Mouse (Mus musculus) regulatory T cell (primary cell): ENCODE results near the gene Ispd.

Experiments
- in situ Hi-C: fragments of 300-600 bp; cut with MboI, MseI; formaldehyde crosslinking; loops from one replicate; pipeline ENCODE4 v1.15.1; 2025; ENCODE audit warnings: high pct_unique_total_duplicates

Gene Ispd

GRCm38 (mm10) chr12:36468325-36469044 is 87.2 kb downstream of the Ispd start:
- in situ Hi-C loops = loop anchor here (10.0 kb wide), 1 partner anchor 244 kb away; no protein-coding TSS in a partner anchor

DNA sequence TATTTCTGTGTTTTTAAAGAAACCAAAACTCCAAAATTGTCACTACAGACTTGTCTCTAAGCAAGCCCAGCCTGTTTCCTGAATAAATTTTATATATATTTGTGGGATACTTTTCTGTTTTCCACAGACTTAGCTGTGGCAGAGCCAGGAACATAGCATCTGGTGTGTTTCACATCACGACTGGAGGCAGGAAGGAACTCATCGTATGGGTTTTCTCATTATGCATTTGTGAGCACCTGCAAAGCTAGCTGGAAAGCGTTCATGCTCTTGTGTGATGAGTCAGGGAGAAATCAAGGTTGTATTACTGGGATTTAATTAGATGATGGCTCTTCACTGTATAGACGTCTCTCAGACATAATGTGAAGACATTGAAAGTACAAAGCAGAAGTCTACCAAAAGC is 90.2 kb downstream of the Ispd start:
- in situ Hi-C loops = no loop called here

DNA sequence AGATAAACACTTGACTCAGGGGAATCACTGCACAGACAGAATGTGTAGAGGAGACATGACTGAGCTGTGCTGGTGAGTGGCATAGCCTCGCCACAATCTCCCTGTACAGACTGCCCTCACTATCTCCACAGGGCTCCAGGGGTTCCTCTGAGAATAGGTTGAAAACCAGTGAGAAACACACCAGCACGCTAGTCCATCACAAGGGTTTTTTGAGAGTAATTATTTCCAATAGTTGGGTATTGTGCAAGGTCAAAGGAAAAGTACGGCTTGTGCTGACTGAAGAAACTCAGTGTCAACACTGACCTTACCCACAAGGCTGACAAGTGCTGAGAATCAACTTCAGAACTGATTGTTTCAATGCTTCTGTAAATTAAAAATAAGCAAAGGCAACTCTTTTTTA is 92.9 kb downstream of the Ispd start:
- in situ Hi-C loops = no loop called here

DNA sequence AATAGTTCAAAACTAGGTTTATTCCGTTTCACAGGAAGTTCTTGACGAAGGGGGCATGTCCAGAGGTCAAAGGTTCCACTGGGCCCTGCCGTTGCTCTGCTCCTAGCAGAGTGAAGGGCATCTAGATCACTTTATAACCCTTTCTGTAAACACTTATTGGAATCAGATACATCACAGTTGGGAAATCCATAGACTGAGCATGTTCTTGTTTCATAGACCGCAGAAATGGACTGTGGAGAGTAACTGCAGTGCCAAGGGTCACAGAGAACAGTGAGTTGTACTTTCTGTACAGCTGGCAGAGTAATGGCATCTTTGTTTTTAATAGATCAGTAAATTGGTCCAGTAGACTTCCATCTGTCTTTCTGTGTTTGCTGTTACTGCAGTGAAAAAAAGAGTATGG is 94.0 kb downstream of the Ispd start:
- in situ Hi-C loops = no loop called here

DNA sequence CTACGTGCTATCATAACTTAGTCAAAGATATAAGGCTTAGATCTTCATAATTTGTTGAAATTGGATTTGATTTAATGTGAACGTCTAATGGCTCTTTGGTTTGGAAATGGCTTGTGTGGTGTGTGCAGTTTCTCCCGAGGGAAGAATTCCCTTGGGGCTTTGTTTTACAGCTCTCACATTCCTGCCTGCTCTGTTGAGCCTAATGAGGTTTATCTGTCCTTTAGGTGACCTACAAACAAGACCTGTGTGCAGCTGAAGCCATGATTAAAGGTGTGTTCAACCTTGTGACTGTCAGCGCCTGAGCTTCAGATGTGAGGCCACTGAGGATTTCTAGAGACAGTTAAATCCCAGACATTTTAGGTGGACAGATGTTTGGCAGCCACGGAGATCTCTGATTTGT is 95.2 kb downstream of the Ispd start:
- in situ Hi-C loops = no loop called here

DNA sequence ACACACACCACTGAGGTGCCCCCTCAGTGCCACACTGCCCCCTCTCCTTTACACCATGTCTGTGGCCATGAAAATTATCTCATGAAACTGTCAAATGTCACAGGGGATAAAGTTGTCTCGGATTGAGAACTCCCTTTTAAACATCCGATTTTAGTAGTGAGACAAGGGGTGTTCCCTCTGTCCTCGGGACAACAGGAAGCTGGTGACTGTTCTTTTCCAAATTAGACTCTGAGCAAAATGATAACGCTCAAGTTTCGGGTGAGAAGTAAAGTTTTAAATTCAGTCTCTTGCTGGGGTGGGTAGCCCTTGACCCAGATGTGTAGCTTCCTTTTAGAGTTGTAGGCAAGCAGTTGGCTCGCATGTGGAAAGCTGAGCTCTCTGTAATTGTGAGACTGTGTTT is 96.3 kb downstream of the Ispd start:
- in situ Hi-C loops = no loop called here

DNA sequence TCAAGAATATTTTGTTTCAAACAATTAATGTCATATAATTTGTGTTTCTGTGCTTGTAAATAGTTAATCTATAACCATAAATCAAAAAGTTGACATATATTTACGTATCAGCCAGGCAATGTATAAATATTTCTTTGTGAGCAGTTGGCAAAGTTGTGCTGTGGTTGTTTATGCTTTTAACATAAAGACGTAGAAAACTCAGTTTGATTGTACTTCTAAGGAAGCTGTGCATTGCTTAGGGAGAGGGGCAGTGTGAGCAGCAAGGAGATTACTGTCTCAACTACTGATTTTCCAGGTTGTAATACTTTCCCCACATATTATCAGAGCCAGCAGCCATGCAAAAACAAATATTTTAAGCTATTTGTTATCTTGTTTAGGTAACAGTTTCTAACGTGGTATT is 96.7 kb downstream of the Ispd start:
- in situ Hi-C loops = no loop called here

DNA sequence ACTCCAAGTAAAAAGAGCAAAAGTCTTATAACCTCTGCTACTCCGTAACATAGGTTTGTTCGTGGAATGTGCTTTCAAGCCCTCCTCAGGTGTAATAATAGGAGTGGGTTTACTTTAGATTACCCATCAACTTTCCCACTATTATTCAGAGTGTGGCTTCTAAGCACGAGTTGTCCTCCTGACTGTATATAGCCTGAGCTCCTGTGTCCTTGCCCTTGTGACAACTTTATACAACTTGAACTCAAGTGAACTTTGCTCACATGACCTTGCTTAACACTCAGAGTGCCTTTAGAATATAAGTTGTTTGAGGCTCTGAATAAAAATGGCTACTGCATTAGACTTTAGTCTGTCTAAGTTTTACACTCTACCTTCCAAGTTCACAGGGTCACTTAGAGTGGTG is 100.5 kb downstream of the Ispd start:
- in situ Hi-C loops = no loop called here

DNA sequence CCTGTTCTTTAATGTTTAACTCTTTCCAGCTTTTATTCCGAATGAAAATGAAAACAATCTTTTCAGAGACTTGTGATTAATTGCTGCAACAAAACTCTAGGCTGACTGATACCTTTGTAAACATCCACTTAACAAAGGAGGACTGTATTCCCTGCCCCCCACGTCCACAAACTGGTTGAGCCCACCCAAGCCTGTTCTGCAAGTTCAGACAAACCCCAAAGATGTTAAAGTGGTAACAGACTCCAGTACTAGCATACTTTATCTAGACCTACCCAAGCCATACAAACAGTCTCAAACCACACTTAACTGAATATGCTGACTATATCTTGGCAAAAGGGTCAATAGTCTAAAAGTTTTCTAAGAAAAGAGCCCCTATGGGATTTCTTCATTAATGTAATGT is 102.1 kb downstream of the Ispd start:
- in situ Hi-C loops = no loop called here

DNA sequence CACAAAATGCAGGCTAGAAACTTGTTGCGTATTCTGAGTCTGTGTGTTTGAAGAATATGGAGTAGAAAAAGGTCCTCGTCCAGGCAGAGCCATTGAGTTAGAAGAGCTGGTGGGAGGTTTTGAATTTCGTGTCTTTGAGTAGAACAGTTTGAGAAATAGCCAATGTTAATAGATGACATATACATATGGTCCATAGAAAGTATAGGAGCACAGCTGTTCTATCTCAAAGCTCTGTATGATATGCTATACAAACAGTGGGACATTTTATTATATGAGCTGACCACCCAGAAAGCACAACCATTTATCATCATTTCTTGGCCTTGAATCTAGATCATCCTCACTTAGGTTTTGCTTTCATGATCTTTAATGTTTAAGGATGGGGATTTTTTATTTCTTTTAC is 116.3 kb downstream of the Ispd start:
- in situ Hi-C loops = loop anchor here (10.0 kb wide), 1 partner anchor 1033 kb away; no protein-coding TSS in a partner anchor

DNA sequence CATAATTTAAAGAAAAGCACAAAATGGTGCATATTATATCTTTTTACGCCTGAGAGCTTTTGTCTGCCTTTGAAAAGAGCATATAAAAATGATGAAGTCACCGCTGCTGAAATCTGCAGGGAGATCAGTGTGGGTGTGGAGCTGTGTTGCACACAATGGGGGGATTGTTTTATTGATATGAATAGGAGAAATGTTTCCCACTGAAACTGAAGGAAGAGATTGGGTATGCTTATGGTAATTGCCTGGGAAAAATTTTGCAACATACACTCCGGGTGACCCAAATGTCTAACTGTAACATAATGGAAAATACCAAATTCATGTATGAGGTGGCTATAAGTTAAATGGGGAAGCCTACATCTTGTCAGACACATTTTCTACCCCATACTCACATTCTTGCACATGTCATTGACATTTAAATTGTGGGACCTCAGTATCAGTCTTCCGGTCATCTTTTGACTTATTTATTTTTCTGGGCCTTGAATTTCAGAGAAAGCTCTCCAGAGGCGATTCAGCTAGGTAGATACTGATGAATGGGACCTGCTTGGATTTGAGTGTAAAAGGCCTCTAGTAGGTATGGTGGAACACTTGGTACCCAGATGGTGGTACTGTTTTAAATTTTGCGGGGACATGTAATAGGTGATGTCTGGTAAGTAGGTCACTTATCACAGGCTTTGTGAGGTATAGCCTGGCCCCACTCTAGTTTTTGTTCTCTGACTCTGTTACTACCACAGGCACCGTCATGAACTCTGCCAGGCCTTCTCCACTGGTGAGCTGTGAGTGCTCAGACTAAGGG is 126.1 kb downstream of the Ispd start:
- in situ Hi-C loops = no loop called here

- in situ Hi-C loops = no loop called here
These were observed 128.8 kb downstream of the Ispd start for GRCm38 (mm10) chr12:36509954-36510642.

DNA sequence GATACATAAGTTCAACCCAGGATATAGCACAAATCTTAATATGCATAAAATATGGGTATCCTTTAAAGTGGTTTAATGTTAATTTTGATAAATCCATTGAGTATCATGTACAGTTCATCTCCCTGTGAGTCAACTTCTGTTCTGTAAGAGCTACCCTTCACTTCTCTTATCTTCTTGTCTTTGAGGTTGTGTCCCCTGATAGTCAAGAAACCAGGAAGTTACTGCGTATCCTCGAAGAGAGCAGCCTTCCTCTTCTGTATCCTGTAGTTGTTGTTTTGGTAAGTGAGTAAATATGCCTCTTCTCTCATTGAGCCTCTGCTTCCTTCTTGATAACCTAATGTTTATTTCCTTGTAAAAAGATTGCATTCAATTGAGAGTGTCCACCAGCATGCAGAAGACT is 140.5 kb downstream of the Ispd start:
- in situ Hi-C loops = no loop called here

GRCm38 (mm10) chr12:36523515-36523914 is 142.3 kb downstream of the Ispd start:
- in situ Hi-C loops = no loop called here

GRCm38 (mm10) chr12:36530920-36531319 is 149.7 kb downstream of the Ispd start:
- in situ Hi-C loops = no loop called here

- in situ Hi-C loops = no loop called here
These were observed 150.3 kb downstream of the Ispd start for GRCm38 (mm10) chr12:36531421-36532072.

DNA sequence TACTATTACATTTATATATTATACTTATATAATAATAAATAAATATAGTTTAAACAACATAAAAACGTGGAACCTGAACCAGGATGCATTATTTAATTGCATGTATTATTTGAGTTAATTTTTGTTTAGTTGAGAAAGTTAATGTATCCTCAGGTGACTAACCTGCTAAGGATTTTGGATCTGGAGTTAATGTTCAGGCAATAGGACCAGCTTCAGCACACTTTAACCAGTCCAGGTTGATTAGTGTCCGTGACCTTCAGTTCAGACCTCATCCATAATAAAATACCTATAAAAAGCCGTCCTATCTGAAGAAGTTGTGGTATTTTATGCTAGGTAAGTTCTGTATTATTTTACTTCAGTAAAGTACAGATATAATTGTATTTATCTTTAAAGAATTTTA is 151.3 kb downstream of the Ispd start:
- in situ Hi-C loops = no loop called here

DNA sequence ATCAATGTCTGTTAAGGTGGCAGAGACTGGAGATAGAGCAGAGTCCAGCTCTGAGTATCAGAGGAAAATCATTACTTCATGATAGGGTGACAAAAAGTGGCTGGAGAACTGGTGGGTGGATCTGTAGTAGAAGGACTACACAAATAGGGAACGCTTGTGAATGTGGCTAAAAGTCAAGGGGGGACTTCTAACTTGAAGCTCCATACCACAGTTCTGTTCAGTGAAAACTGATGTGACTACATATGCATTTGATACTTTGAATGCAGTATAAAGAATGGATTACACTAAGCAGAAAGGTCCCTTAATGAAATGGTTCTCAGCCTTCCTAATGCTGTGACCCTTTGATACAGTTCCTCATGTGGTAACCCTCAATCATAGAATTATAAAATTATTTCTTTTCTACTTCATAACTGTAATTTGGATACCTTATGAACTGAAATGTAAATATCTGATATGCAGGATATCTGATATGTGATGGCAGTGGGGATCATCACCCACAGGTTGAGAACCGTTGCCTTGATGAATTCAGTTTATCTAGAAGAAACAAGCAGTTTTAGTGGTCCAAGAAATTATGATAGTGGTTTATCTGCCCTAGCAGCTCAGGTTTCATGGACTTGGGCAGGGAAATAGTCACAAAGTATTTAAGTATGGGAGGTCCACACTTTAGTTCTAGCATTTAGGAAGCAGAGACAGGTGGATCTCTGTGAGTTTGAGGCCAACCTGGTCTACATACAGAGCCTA is 152.1 kb downstream of the Ispd start:
- in situ Hi-C loops = no loop called here

DNA sequence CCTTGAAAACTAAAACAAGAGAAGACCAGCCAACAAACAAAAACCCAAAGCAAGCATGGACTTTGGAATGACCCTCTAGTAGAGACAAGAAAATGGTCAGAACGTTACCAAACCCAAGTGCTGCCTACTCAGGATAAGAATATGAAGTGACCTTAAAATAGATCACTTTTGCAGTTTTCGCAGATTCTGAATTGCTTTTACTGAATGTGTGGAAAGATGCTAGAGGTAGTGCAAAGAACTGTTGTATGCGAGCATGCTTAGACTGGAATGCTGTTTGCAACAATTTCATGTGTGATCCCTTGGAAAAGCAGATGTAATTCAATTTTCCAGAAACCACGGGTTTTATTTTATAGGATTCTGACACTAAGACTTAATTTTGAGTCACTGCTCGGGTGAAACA is 153.3 kb downstream of the Ispd start:
- in situ Hi-C loops = no loop called here

DNA sequence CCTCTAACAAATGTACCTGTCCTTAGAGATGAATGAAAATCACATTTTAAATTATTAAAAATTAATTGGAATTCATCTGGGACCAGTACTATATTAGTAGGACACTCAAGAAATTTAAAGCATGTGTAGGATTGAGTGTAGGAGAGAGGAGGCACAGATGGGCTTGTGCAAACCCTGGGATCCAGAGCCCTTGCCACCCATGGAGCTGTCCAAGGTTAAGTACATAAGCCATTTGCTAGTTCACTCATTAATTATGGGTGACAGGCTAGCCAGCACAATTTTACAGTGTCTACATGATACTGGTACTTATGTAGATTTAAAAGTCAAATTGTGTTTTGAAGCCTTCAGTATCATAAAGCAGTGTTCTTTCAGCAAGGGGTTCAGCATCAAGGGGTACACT is 164.1 kb downstream of the Ispd start:
- in situ Hi-C loops = no loop called here

DNA sequence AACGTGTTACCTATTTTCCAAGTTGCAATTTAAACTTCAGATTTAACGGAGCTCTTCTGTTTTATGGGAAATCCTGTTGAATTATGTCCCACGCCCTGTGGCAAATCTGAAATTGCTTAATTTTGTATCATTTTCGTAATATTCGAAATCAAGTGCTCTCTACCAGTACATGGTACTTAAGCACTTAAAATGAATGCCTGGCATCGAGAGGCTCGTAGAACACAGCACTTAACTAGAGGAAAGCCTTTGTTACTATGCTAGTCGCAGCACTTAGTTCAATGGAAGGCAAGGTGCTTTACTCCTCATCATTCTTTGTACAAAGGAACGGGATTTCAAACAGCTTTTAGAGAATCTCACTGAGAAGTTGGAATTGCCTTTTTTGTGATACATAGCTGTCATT is 168.2 kb downstream of the Ispd start:
- in situ Hi-C loops = no loop called here
